Mouse (Mus musculus) heart, embryonic 12.5 days (tissue): ENCODE results near the gene Dnajc3. TPM values are rescaled to one million over a fixed set of nuclear protein-coding genes. Genes with fewer than 3 reads are reported as not detected.

ENCODE experiments used
- ATAC-seq: fragments of 200-750 bp; cut with Nextera tagmentation; 2 replicates; pipeline ENCODE4 v1.8.0; 2017; ENCODE audit warnings: moderate TSS enrichment, moderate library complexity; ENCODE audit not compliant: insufficient number of reproducible peaks, low FRiP score
- H3K27ac ChIP-seq: fragments of 300-500 bp; sonication (generic); 2 replicates; pipeline ENCODE4 v1.5.1; 2016; ENCODE audit warnings: mild to moderate bottlenecking, moderate library complexity; ENCODE audit not compliant: poor library complexity, severe bottlenecking
- H3K27me3 ChIP-seq: fragments of 300-500 bp; sonication (generic); replicated peaks from 2 replicates; pipeline ENCODE4 v1.6.1; 2016; ENCODE audit warnings: mild to moderate bottlenecking, moderate library complexity
- H3K36me3 ChIP-seq: fragments of 300-500 bp; sonication (generic); 2 replicates; pipeline ENCODE4 v1.6.1; 2016; ENCODE audit warnings: mild to moderate bottlenecking, moderate library complexity
- H3K4me1 ChIP-seq: fragments of 300-500 bp; sonication (generic); replicated peaks from 2 replicates; pipeline ENCODE4 v1.6.1; 2016; ENCODE audit warnings: mild to moderate bottlenecking
- H3K4me2 ChIP-seq: fragments of 300-500 bp; sonication (generic); 2 replicates; pipeline ENCODE4 v1.6.1; 2016; ENCODE audit warnings: mild to moderate bottlenecking, moderate library complexity
- H3K4me3 ChIP-seq: fragments of 300-500 bp; sonication (generic); 2 replicates; pipeline ENCODE4 v1.5.1; 2016; ENCODE audit warnings: mild to moderate bottlenecking
- H3K9ac ChIP-seq: fragments of 300-500 bp; sonication (generic); 2 replicates; pipeline ENCODE4 v1.6.1; 2016; ENCODE audit warnings: mild to moderate bottlenecking, moderate library complexity
- H3K9me3 ChIP-seq: fragments of 300-500 bp; sonication (generic); replicated peaks from 2 replicates; pipeline ENCODE4 v1.6.1; 2016; ENCODE audit warnings: mild to moderate bottlenecking, moderate library complexity
- WGBS: fragments of 180-500 bp; shearing (Covaris S2); methylation state at CpG from one replicate; pipeline ENCODE4 v1.1.7; 2016; 5-methylcytosine and 5-hydroxymethylcytosine counted together
- polyA plus RNA-seq: library from polyadenylated mRNA; unstranded; fragments of >200 nt; fragmentation: Nextera tagmentation; extraction: Ambion mirVana; gene quantifications from 2 replicates; pipeline ENCODE4 v1.2.1, GENCODE M21; 2016

The Dnajc3 gene
- polyA plus RNA-seq, 1 experiment from 2014 or later = 33.1 TPM

DNA sequence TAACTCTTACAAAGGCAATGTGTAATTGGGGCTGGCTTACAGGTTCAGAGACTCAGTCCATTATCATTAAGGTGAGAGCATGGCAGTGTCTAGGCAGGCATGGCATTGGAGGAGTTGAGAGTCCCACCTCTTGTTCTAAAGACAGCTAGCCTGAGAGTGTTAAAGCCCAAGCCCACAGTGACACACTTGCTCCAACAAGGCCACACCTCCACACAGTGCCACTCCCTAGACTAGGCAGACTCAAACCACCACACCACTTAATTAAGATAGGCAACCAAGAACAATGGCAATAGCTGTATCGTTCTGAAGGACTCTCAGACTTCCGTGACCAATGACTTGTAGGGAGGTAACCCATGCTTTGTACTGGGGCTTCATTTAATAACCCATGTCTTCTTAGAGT is 7.0 kb upstream of the Dnajc3 start:
- no peak for ATAC-seq
- H3K27ac ChIP-seq = no peak overlapping the region
- no peak overlapping the region for H3K4me3 ChIP-seq
- H3K9me3 ChIP-seq = no peaks in the 10 kb centered on the region
- no peaks in the 10 kb centered on the region for H3K36me3 ChIP-seq
- 0 out of 2 replicates have a peak, but pooled peaks cover 4% of the 10 kb centered on the region for H3K27me3 ChIP-seq
- no peak overlapping the region for H3K9ac ChIP-seq
- 66% methylated on average over 2 of the region's 2 CpGs for WGBS
- no peak overlapping the region for H3K4me2 ChIP-seq
- H3K4me1 ChIP-seq = peaks cover 9% of the 10 kb centered on the region; the same call in 1 of the 2 replicates

DNA sequence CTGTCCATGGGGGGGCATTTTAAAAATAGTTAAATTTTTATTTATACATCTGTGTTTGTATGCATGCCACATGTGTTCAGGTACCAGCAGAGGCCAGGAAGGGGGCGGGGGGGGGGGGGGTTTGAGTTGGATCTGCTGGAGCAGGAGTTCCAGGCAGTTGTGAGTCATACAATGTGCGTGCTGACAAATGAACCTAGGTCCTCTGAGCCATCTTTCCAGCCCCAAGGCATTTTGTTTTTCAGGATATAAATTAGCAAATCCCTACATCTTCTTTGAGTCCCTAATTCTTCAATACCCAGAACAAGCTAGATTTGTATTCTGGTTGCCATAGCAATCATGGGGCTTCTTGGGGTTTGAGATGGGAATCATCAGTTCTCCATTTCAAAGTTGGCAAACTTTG is 6.6 kb upstream of the Dnajc3 start:
- Histone ChIP-seq H3K4me2 (no peak overlapping the region), H3K27me3 (0 out of 2 replicates have a peak, but pooled peaks cover 4% of the 10 kb centered on the region), H3K4me3 (no peak overlapping the region), H3K36me3 (no peaks in the 10 kb centered on the region), H3K9ac (no peak overlapping the region), H3K4me1 (peaks cover 9% of the 10 kb centered on the region; the same call in 1 of the 2 replicates), H3K9me3 (no peaks in the 10 kb centered on the region), H3K27ac (no peak overlapping the region)
- ATAC-seq = no peak
- 85% methylated on average over 2 of the region's 2 CpGs for WGBS

DNA sequence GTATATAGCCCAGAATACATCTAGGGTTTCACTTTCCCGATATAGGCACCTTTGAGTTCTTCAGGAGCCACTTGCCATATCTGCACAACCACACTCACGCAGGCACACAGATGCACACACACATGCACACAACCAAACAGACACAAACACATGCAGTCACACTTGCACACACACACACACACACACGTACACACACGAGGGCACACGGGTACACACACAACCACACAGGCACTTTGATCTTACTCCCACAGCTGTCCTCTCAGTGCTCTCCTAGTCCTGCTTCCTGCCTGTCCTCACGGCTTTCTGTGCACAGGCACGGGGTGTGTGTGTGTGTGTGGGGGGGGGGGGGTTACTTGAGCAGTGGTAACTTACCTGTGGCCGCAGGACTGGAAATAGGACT is 4.8 kb upstream of the Dnajc3 start:
- H3K36me3 ChIP-seq = no peaks in the 10 kb centered on the region
- H3K9me3 ChIP-seq = no peaks in the 10 kb centered on the region
- H3K4me1 ChIP-seq = peaks cover 12% of the 10 kb centered on the region
- no peaks in the 10 kb centered on the region for H3K27me3 ChIP-seq
- no peak overlapping the region for H3K27ac ChIP-seq
- no peak overlapping the region for H3K9ac ChIP-seq
- ATAC-seq = no peak
- no peak overlapping the region for H3K4me3 ChIP-seq
- no peak overlapping the region for H3K4me2 ChIP-seq
- WGBS = 55% methylated on average over 8 of the region's 8 CpGs

DNA sequence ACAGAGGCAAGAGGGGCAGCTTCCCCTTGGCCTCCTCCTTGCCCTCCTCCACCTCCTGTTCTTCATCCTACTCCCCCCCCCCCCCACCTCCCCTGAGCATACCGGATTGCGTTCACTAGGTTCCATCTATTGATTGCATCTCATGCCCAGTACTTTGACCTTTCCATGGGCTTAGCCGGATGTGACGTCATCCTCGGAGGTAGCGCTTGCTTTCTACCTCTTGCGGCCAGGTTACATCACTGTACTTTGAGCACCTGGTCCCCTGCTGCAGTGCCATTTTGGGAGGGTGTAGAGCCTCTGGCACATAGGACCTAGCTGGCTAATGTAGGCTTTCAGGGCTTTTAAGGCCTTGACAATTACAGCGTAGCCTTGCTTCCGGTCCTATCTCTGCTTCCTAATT is 3.1 kb upstream of the Dnajc3 start:
- Histone ChIP-seq H3K4me2 (no peak overlapping the region), H3K4me1 (peaks cover 20% of the 10 kb centered on the region), H3K9ac (no peak overlapping the region), H3K27me3 (no peaks in the 10 kb centered on the region), H3K36me3 (no peaks in the 10 kb centered on the region), H3K9me3 (no peaks in the 10 kb centered on the region), H3K4me3 (no peak overlapping the region), H3K27ac (no peak overlapping the region)
- 74% methylated on average over 9 of the region's 9 CpGs for WGBS
- ATAC-seq = no peak

DNA sequence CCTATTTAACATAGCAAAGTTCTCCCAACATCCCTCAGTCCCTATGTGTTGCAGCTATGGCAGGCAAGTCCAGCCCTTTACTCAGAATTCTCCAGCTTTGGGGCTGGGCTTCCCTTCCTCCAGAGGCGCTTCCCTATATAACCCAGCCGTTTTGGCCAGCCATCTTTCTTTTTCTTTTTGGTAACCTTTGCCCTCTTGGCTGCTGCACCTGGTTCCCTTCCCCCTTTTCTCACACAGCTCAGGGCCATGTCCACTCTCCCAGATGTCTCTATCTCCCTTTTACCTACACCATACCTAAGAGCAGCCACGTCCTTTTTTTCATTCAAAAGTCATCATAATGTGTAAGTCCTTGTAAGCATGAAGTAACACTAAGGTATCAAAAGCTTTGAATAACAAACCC is 1.5 kb upstream of the Dnajc3 start:
- ATAC-seq = no peak
- no peaks in the 10 kb centered on the region for H3K36me3 ChIP-seq
- no peaks in the 10 kb centered on the region for H3K27me3 ChIP-seq
- WGBS = 66% methylated on average over 3 of the region's 3 CpGs
- H3K4me3 ChIP-seq = no peak overlapping the region
- H3K4me1 ChIP-seq = peaks cover 29% of the 10 kb centered on the region
- H3K9me3 ChIP-seq = no peaks in the 10 kb centered on the region
- H3K9ac ChIP-seq = no peak overlapping the region
- no peak overlapping the region for H3K4me2 ChIP-seq
- H3K27ac ChIP-seq = no peak overlapping the region

DNA sequence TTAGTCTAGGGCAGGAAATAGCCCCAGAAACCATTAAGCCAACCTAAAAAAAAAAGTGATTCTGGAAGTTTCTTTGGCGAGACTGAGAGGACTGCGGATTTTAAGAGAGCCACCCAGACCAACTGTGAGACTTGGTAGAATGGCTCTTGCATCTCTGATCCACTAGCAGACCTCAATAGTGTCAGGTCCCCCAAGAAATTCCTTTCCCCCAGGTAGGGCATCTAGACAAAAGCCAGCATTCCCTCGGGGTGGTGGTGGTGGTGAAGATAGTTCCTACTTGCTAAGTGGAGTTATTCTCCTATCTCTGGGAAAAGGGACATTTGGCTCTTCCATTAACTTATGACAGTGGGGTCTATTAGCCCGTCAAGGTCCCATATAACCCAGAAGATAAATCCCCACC is 824 bp upstream of the Dnajc3 start:
- ATAC-seq = no peak
- no peaks in the 10 kb centered on the region for H3K27me3 ChIP-seq
- WGBS = 31% methylated on average over 4 of the region's 4 CpGs
- H3K36me3 ChIP-seq = no peaks in the 10 kb centered on the region
- H3K4me3 ChIP-seq = peak overlapping the region; percentile 96
- H3K4me1 ChIP-seq = peaks cover 32% of the 10 kb centered on the region
- H3K9ac ChIP-seq = peak overlapping the region; percentile 70
- H3K9me3 ChIP-seq = no peaks in the 10 kb centered on the region
- H3K27ac ChIP-seq = peak overlapping the region; percentile 76
- H3K4me2 ChIP-seq = peak overlapping the region; percentile 75

DNA sequence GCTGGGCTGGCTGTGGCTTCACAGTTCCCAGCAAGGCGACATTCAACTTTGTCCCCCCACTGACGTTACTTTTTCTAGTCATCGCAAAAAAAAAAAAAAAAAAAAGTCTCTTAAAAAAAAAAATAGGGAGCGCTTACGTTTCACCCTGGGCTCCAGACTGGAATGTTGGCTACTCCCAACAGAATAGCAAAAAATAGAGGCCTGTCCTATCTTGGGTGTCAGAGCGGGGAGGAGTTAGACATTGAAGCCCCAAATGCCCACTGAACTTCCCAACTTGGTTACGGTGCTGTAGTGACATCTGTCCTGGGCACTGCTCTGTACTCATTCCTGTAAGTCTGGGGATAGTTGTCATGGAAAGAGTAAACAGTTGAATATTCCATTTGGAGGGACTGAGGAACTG is 775 bp downstream of the Dnajc3 start:
- Histone ChIP-seq H3K4me2 (peak overlapping the region; percentile 76), H3K27ac (peak overlapping the region; percentile 88; the same call in 1 of the 2 replicates), H3K27me3 (no peaks in the 10 kb centered on the region), H3K4me3 (peak overlapping the region; percentile 96), H3K9ac (peak overlapping the region; percentile 97), H3K9me3 (no peaks in the 10 kb centered on the region), H3K36me3 (no peaks in the 10 kb centered on the region), H3K4me1 (peaks cover 30% of the 10 kb centered on the region)
- ATAC-seq = no peak
- WGBS = under 1% methylated on average over 7 of the region's 7 CpGs

DNA sequence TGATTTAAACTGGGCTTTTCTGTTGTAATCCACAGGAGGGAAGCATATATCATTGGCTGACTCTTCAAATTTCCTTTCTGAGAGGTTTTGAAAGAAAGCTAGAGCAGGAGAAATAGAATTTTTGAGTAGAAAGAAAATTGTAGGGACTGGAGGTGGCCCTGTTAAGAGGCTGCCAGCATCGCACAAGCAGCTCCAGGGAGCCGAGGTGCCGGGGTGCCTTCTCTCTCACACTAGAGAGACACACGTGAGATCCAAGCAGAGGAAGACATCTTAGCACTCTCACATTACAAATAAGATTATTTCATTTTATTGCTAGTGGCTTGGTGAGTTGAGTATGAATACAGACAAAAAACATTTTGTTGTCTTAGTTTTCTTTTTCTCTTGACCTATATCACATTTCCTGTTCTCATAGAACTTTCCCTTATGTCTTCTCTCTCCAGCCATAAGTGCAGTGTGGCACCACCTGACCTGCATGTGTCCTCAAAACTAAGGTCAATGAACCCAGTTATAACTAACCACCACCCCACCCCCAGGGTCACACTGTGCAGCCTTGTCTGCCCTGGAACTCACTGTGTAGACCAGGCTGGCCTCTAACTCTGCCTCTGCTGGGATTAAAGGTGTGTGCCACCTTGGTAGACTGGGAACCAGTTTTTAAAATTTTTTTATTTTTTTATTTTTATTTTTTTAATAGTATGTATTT is 3.2 kb downstream of the Dnajc3 start:
- H3K4me1 ChIP-seq = peaks cover 39% of the 10 kb centered on the region
- H3K27me3 ChIP-seq = no peaks in the 10 kb centered on the region
- ATAC-seq = no peak
- 70% methylated on average over 4 of the region's 4 CpGs for WGBS
- H3K27ac ChIP-seq = no peak overlapping the region
- H3K36me3 ChIP-seq = no peaks in the 10 kb centered on the region
- H3K9ac ChIP-seq = no peak overlapping the region; the same call in 1 of the 2 replicates
- H3K9me3 ChIP-seq = no peaks in the 10 kb centered on the region
- no peak overlapping the region for H3K4me3 ChIP-seq
- no peak overlapping the region for H3K4me2 ChIP-seq

DNA sequence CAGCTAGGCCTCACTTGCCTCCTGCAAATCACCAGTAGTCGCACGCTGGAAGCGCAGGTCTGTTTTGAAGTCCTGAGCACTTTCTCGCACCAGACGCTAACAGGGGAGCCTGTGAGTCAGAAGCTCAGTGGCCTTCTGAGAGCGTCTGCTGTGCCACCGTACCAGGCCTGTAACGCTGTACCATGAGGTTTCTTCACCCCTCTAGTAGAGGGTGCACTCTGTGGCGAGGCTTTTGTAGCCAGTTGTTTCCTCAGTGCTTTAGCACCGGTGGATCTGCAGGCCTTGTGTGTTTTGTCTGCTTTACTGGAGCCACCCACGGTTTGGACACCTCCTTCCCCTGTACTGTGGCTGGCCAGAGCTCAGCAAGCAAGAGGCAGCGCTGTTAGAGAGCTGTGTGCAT is 4.3 kb downstream of the Dnajc3 start:
- H3K4me2 ChIP-seq = no peak overlapping the region
- H3K27me3 ChIP-seq = no peaks in the 10 kb centered on the region
- peaks cover 37% of the 10 kb centered on the region for H3K4me1 ChIP-seq
- no peak overlapping the region for H3K4me3 ChIP-seq
- H3K9me3 ChIP-seq = no peaks in the 10 kb centered on the region
- ATAC-seq = no peak
- no peak overlapping the region for H3K9ac ChIP-seq
- no peaks in the 10 kb centered on the region for H3K36me3 ChIP-seq
- no peak overlapping the region for H3K27ac ChIP-seq
- 51% methylated on average over 12 of the region's 12 CpGs for WGBS

DNA sequence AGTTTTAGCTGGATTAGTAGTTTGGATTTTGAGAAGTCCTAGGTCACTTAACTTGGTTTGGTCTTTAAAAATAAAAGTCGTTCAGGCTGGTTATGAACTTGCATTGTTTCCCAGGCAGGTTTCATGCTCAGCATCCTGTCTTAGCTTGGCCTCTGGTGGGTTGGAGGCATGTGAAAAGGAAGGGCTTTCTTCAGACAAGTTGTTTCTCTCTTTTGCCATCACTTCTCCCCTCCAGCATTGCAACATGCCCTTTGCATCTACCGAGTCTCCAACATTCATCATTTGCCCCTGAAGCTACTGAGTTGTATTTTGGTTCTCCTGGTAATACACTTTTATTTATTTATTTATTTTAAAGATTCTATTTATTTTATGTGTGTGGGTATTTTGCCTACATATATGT is 6.9 kb downstream of the Dnajc3 start:
- ATAC-seq = no peak
- no peaks in the 10 kb centered on the region for H3K9me3 ChIP-seq
- H3K9ac ChIP-seq = no peak overlapping the region
- 70% methylated on average over 2 of the region's 2 CpGs for WGBS
- H3K27me3 ChIP-seq = no peaks in the 10 kb centered on the region
- no peak overlapping the region for H3K27ac ChIP-seq
- no peak overlapping the region for H3K4me3 ChIP-seq
- no peaks in the 10 kb centered on the region for H3K36me3 ChIP-seq
- no peak overlapping the region for H3K4me2 ChIP-seq
- peaks cover 30% of the 10 kb centered on the region for H3K4me1 ChIP-seq

DNA sequence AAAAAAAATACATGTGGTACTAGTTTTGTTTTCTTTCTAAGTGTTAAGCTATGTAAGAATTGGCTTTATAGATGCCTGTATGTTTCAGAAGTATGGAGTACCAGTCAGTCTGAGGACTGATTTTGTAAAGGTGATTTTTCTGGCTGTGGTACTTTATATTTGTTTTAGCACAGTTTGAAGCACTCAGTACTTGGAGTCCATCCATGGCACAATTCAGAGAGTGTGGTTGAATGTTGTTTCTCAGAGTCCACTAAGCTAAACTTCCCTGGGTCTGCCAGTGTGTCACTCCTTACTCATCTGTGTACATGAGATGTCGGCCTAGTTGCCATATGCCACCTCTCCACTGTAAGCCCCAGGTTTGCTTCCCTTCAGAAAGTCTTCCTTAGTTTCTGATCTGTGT is 11.1 kb downstream of the Dnajc3 start:
- Histone ChIP-seq H3K36me3 (peaks cover 13% of the 10 kb centered on the region), H3K4me1 (peaks cover 21% of the 10 kb centered on the region), H3K4me3 (no peak overlapping the region), H3K9me3 (no peaks in the 10 kb centered on the region), H3K27ac (no peak overlapping the region), H3K9ac (no peak overlapping the region), H3K27me3 (no peaks in the 10 kb centered on the region), H3K4me2 (no peak overlapping the region)
- WGBS = 84% methylated on average over 1 of the region's 1 CpGs
- ATAC-seq = no peak
